Comparison of ENCODE assay signal across 8 mouse cellular contexts in the genomic region with DNA sequence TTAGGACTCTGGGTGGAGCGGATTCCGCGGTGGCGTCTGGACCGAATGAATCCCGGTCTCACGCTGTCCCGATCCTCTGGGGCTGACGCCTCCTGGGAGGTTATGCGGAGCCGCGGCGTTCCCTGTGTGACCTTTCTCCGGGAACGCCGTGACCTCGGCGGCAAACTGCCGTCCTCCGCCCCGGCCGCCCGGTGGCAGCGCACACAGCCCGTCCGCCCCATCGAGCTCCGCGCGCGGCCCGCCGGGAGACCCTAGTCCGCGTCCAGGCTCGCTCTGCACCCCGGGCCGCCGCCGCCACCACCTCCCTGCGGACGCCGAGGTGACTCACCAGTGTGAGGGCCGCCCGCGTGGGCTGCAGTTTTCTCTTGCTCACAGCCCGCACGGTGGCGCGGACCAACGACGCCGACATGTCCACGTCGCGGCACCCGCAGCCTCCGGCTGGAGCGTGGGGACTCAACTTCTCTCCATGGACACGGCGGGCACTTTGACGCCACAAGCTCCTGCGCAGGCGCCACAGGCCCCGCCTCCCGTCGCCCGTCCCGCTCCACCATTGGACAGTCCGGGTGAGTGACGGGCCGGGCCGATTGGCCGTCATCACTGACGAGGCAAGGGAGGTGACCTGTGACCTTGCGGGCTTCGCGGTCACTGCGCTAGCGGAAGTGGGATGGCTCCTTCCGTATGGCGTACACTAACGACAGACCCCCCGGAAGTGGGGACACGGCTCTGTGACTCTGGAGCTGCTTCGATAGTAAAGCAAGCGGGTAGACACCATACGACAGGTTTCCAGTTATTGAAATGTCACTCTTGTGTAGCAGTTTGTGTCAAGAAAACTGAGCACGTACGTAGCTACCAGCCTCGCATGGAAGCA. TPM values are rescaled to one million over a fixed set of nuclear protein-coding genes. Genes with fewer than 3 reads are reported as not detected.
A peak's percentile ranks its signal among the peaks of the same experiment; 100 is the strongest.
DNase-seq lines count a peak whose midpoint lies in the region; ATAC-seq lines count a peak whose summit lies in the region.

A gene (minus strand): TSS at position 515 of the 868 bp plus-strand sequence.

- peak within 1 kb of the TSS; percentile 97 for H3K27ac ChIP-seq in forebrain, embryonic 11.5 days (ENCODE audit: low read depth, low read length)
- peak within 1 kb of the TSS; percentile 100 for H3K27ac ChIP-seq in heart, embryonic 16.5 days (ENCODE audit: low read length)
- H3K27ac ChIP-seq in liver, embryonic 15.5 days (replicated peaks) = peak within 1 kb of the TSS; percentile 100
- peak within 1 kb of the TSS; percentile 97 for H3K27ac ChIP-seq in neural tube, embryonic 12.5 days

- H3K4me3 ChIP-seq in forebrain, embryonic 11.5 days (ENCODE audit: low read depth, low read length) = peak within 1 kb of the TSS; percentile 85
- H3K4me3 ChIP-seq in heart, embryonic 16.5 days (ENCODE audit: low read length) = peak within 1 kb of the TSS; percentile 91
- peak within 1 kb of the TSS; percentile 86 for H3K4me3 ChIP-seq in liver, embryonic 15.5 days (replicated peaks)
- H3K4me3 ChIP-seq in neural tube, embryonic 12.5 days = peak within 1 kb of the TSS; percentile 88

- peak within 1 kb of the TSS; percentile 77 for H3K4me2 ChIP-seq in forebrain, embryonic 11.5 days (ENCODE audit: low read depth, low read length, severe bottlenecking)
- H3K4me2 ChIP-seq in heart, embryonic 16.5 days (ENCODE audit: low read depth, low read length) = peak within 1 kb of the TSS; percentile 85
- H3K4me2 ChIP-seq in liver, embryonic 15.5 days = peak within 1 kb of the TSS; percentile 89
- H3K4me2 ChIP-seq in neural tube, embryonic 12.5 days (replicated peaks) = peak within 1 kb of the TSS; percentile 64

- no peaks in the 10 kb centered on the region for H3K9me3 ChIP-seq in forebrain, embryonic 11.5 days (ENCODE audit: control insufficient read depth, low read length)
- no peaks in the 10 kb centered on the region for H3K9me3 ChIP-seq in heart, embryonic 16.5 days (replicated peaks; ENCODE audit: control insufficient read depth, low read length)
- H3K9me3 ChIP-seq in liver, embryonic 15.5 days (replicated peaks) = no peaks in the 10 kb centered on the region
- H3K9me3 ChIP-seq in neural tube, embryonic 12.5 days = no peaks in the 10 kb centered on the region

- peak within 1 kb of the TSS; percentile 77 for H3K9ac ChIP-seq in forebrain, embryonic 11.5 days (ENCODE audit: low read length)
- H3K9ac ChIP-seq in heart, embryonic 16.5 days (ENCODE audit: low read length) = peak within 1 kb of the TSS; percentile 95
- H3K9ac ChIP-seq in liver, embryonic 15.5 days = peak within 1 kb of the TSS; percentile 96
- H3K9ac ChIP-seq in neural tube, embryonic 12.5 days = peak within 1 kb of the TSS; percentile 86

- H3K27me3 ChIP-seq in forebrain, embryonic 11.5 days (ENCODE audit: control insufficient read depth, insufficient read depth, low read length) = no peaks in the 10 kb centered on the region
- H3K27me3 ChIP-seq in heart, embryonic 16.5 days (ENCODE audit: control insufficient read depth, insufficient read depth, low read length) = no peaks in the 10 kb centered on the region
- H3K27me3 ChIP-seq in liver, embryonic 15.5 days = no peaks in the 10 kb centered on the region
- no peaks in the 10 kb centered on the region for H3K27me3 ChIP-seq in neural tube, embryonic 12.5 days (replicated peaks)

- peak; percentile 98 for ATAC-seq in forebrain, embryonic 11.5 days (replicated peaks; ENCODE audit: low FRiP score)
- ATAC-seq in heart, embryonic 16.5 days (replicated peaks; ENCODE audit: extremely low read depth, insufficient read depth, low FRiP score) = peak; percentile 95
- ATAC-seq in liver, embryonic 15.5 days (ENCODE audit: insufficient read depth) = peak; percentile 93
- peak; percentile 99 for ATAC-seq in neural tube, embryonic 12.5 days (ENCODE audit: low FRiP score, low read depth)

- under 1% methylated on average over 82 of the region's 91 CpGs for WGBS in forebrain, embryonic 11.5 days
- WGBS in heart, embryonic 16.5 days = under 1% methylated on average over 91 of the region's 91 CpGs
- WGBS in liver, embryonic 15.5 days (ENCODE audit: insufficient replicate concordance) = under 1% methylated on average over 91 of the region's 91 CpGs
- under 1% methylated on average over 91 of the region's 91 CpGs for WGBS in neural tube, embryonic 12.5 days

- DNase-seq in CD8-positive naive resting alpha-beta T cell, adult 2 months (ENCODE audit: low read depth in 2 of 2, low spot score in 2 of 2) = peak; percentile 99
- peak; percentile 96 for DNase-seq in c-Kit-positive CD71-negative TER-119-negative erythroid progenitor cells, embryonic 14.5 days (ENCODE audit: low read depth)
- peak; percentile 99 for DNase-seq in forebrain, embryonic 11.5 days (ENCODE audit: low spot score)
- peak; percentile 98 to 99 for DNase-seq in kidney, postnatal 36 days
- peak; percentile 96 for DNase-seq in telencephalon, adult 2 months (ENCODE audit: low read depth, low spot score)

- H3K36me3 ChIP-seq in forebrain, embryonic 11.5 days (ENCODE audit: control insufficient read depth, insufficient read depth, low read length) = no peaks in the 10 kb centered on the region
- peaks cover 11% of the 10 kb centered on the region for H3K36me3 ChIP-seq in heart, embryonic 16.5 days (ENCODE audit: control insufficient read depth, insufficient read depth)
- H3K36me3 ChIP-seq in liver, embryonic 15.5 days (replicated peaks) = peaks cover 66% of the 10 kb centered on the region
- H3K36me3 ChIP-seq in neural tube, embryonic 12.5 days = peaks cover 14% of the 10 kb centered on the region; the same call in 1 of the 2 replicates

- peaks cover 8% of the 10 kb centered on the region; the same call in 1 of the 2 replicates for H3K4me1 ChIP-seq in forebrain, embryonic 11.5 days (replicated peaks; ENCODE audit: control insufficient read depth, insufficient read depth, low read length)
- peaks cover 40% of the 10 kb centered on the region for H3K4me1 ChIP-seq in heart, embryonic 16.5 days (ENCODE audit: control insufficient read depth, insufficient read depth, low read length)
- peaks cover 71% of the 10 kb centered on the region for H3K4me1 ChIP-seq in liver, embryonic 15.5 days (replicated peaks)
- H3K4me1 ChIP-seq in neural tube, embryonic 12.5 days = peaks cover 43% of the 10 kb centered on the region

RNA-seq across cellular contexts. Expression of the gene that starts here (rescaled TPM):
- polyA plus RNA-seq in forebrain, embryonic 11.5 days (2014; fragmentation: Nextera tagmentation; extraction: Ambion mirVana) = 113 and 116 TPM in 2 replicates
- 260 and 284 TPM in 2 replicates for polyA plus RNA-seq in heart, embryonic 16.5 days (2015; fragmentation: Nextera tagmentation; extraction: Ambion mirVana)
- polyA plus RNA-seq in liver, embryonic 15.5 days (2015; fragmentation: Nextera tagmentation; extraction: Ambion mirVana) = 231 and 236 TPM in 2 replicates
- polyA plus RNA-seq in neural tube, embryonic 12.5 days (2016; fragmentation: Nextera tagmentation; extraction: Ambion mirVana) = 125 and 126 TPM in 2 replicates

Comparison
In these comparisons a context has a peak if more than half of its experiments do, and no peak if none do; other contexts are left out.
1. Peak in every context shown above with its lines: DNase-seq, ATAC-seq, H3K4me3 ChIP-seq and H3K27ac ChIP-seq.